Mouse (Mus musculus) heart, embryonic 10.5 days (tissue): ENCODE measurements around the gene Psip1. TPM values are rescaled to one million over a fixed set of nuclear protein-coding genes. Genes with fewer than 3 reads are reported as not detected.
A peak's percentile ranks its signal among the peaks of the same experiment; 100 is the strongest.
"Not testable (repeated sequence)": the region's sequence is repeated elsewhere in the genome, so short reads cannot be mapped to it uniquely, and the experiment has no call there.

Source experiments
- DNase-seq: peaks from one replicate; pipeline ENCODE4 v3.0.0-alpha.2; 2017; ENCODE audit warnings: low spot score
- H3K27ac ChIP-seq: fragments of 300-500 bp; sonication (generic); 2 replicates; pipeline ENCODE4 v1.5.1; 2016; ENCODE audit warnings: mild to moderate bottlenecking
- H3K27me3 ChIP-seq: fragments of 300-500 bp; sonication (generic); 2 replicates; pipeline ENCODE4 v1.6.1; 2016; ENCODE audit warnings: mild to moderate bottlenecking; ENCODE audit not compliant: poor library complexity, insufficient read depth, severe bottlenecking
- H3K36me3 ChIP-seq: fragments of 300-500 bp; sonication (generic); 2 replicates; pipeline ENCODE4 v1.6.1; 2016; ENCODE audit warnings: mild to moderate bottlenecking, moderate library complexity
- H3K4me1 ChIP-seq: fragments of 300-500 bp; sonication (generic); 2 replicates; pipeline ENCODE4 v1.6.1; 2016; ENCODE audit warnings: mild to moderate bottlenecking
- H3K4me3 ChIP-seq: fragments of 300-500 bp; sonication (generic); 2 replicates; pipeline ENCODE4 v1.5.1; 2016; ENCODE audit warnings: mild to moderate bottlenecking, moderate library complexity
- H3K9me3 ChIP-seq: fragments of 300-500 bp; sonication (generic); 2 replicates; pipeline ENCODE4 v1.6.1; 2016; ENCODE audit warnings: mild to moderate bottlenecking, moderate library complexity
- WGBS: fragments of 180-500 bp; shearing (Covaris S2); methylation state at CpG from one replicate; pipeline ENCODE4 v1.1.7; 2016; 5-methylcytosine and 5-hydroxymethylcytosine counted together
- polyA plus RNA-seq: library from polyadenylated mRNA; unstranded; fragments of >200 nt; fragmentation: Nextera tagmentation; extraction: Ambion mirVana; gene quantifications from 2 replicates; pipeline ENCODE4 v1.2.1, GENCODE M21; 2016

Psip1 gene
- 96.6 and 148 TPM in 2 replicates for polyA plus RNA-seq

GRCm38 (mm10) chr4:83486117-83486901 is at the start of gene Psip1:
Psip1 (minus strand) TSS chr4:83486459.
- peak within 1 kb of the TSS; percentile 92 for H3K4me3 ChIP-seq
- peaks cover 27% of the 10 kb centered on the region for H3K36me3 ChIP-seq
- H3K27me3 ChIP-seq: no peaks in the 10 kb centered on the region
- peaks cover 14% of the 10 kb centered on the region for H3K4me1 ChIP-seq
- H3K9me3 ChIP-seq: no peaks in the 10 kb centered on the region
- H3K27ac ChIP-seq: peak within 1 kb of the TSS; percentile 99
- peak; percentile 95 for DNase-seq
- WGBS: 2% methylated on average over 74 of the region's 86 CpGs

DNA sequence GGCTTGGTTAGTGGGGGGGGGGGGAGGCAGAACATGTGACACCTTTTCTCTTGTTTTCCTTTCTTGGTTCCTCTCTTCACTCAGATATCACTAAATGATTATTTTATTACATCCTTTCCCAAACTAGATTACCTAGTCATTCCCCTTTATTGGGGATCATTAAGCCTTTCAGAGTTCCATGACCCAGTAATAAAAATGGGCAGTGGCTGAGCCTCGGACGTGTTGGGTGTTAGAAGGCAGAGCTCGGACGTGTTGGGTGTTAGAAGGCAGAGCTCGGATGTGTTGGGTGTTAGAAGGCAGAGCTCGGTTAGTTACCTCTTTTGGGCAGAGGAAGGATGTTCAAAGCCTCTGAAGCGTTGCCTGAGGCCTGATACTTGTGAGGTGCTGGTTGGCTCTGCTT is 47.8 kb upstream of the Psip1 start:
- Histone ChIP-seq H3K4me1 (no peaks in the 10 kb centered on the region), H3K4me3 (no peak overlapping the region), H3K36me3 (peaks cover 2% of the 10 kb centered on the region; the same call in 1 of the 2 replicates), H3K27ac (no peak overlapping the region), H3K9me3 (no peaks in the 10 kb centered on the region), H3K27me3 (no peaks in the 10 kb centered on the region)
- WGBS: 58% methylated on average over 7 of the region's 7 CpGs
- no peak for DNase-seq

DNA sequence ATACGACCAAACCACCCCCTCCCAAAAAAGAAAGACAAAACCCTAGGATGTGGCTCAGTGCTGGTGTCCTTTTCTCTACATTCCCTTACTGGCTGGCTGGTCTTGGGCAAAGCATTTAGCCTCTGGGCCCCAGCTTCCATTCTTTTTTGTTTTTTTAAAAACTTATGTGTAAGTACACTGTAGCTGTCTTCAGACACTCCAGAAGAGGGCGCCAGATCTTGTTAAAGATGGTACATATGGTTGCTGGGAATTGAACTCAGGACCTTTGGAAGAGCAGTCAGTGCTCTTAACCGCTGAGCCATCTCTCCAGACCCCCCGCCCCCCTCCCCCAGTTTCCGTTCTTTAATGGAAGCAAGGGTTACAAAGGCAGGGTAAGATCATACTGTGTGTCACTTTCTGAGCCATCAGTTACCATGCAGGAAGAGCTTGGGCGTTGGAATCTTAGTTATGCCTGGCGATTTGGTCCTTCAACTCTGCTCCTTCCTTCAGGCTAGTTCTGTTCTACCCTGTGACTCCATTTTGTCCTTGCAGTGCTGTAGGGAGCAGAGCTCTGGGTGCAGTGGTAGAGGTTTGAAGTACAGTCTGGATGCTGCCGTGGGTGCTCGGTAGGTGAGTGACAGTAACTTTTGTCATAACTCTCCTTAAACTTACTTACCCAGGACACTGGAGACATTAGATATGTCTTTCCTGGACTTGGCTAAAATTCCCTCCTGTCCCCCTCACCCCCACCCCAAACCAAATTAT is 47.1 kb upstream of the Psip1 start:
- WGBS: 73% methylated on average over 9 of the region's 9 CpGs
- Histone ChIP-seq H3K36me3 (peaks cover 2% of the 10 kb centered on the region; the same call in 1 of the 2 replicates), H3K4me1 (no peaks in the 10 kb centered on the region), H3K27me3 (no peaks in the 10 kb centered on the region), H3K27ac (no peak overlapping the region), H3K4me3 (no peak overlapping the region), H3K9me3 (no peaks in the 10 kb centered on the region)
- DNase-seq: peak; percentile 55

- DNase-seq, H3K4me3 ChIP-seq: not testable (repeated sequence)
- 94% methylated on average over 4 of the region's 4 CpGs for WGBS
Measured at GRCm38 (mm10) chr4:83530060-83530459, 43.8 kb upstream of the Psip1 start.

DNA sequence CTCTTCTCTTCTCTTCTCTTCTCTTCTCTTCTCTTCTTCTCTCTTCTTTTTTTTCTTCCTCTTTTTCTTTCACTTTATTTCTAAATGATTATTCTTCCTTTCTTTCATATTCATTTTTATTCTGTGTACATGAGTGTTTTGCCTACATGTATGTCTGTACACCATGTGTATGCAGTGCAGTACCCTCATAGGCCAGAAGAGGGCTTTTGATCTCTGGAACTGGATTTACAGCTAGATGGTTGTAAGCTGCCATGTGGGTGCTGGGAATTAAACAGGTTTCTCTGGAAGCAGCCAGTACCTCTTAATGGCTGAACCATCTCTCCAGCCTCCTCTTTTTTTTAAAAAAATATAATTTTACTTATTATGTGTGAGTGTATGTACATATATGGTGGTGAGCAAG is 41.7 kb upstream of the Psip1 start:
- Histone ChIP-seq H3K9me3 (no peaks in the 10 kb centered on the region), H3K27ac (no peak overlapping the region), H3K4me1 (peaks cover 9% of the 10 kb centered on the region; the same call in 1 of the 2 replicates), H3K27me3 (no peaks in the 10 kb centered on the region), H3K4me3 (no peak overlapping the region), H3K36me3 (peaks cover 2% of the 10 kb centered on the region; the same call in 1 of the 2 replicates)
- DNase-seq: peak; percentile 62

More at GRCm38 (mm10) chr4:83530060-83530459, 43.8 kb upstream of the Psip1 start:
- not testable (repeated sequence) for H3K9me3 ChIP-seq, H3K4me1 ChIP-seq, H3K27me3 ChIP-seq, H3K36me3 ChIP-seq, H3K27ac ChIP-seq

- peak; percentile 43 for DNase-seq
- Histone ChIP-seq H3K36me3 (peaks cover 2% of the 10 kb centered on the region; the same call in 1 of the 2 replicates), H3K9me3 (no peaks in the 10 kb centered on the region), H3K27ac (no peak overlapping the region), H3K4me1 (peaks cover 9% of the 10 kb centered on the region; the same call in 1 of the 2 replicates), H3K4me3 (no peak overlapping the region), H3K27me3 (no peaks in the 10 kb centered on the region)
- whole genome bisulfite sequencing: 50% methylated on average over 6 of the region's 6 CpGs
Measured at GRCm38 (mm10) chr4:83526988-83527334, 40.7 kb upstream of the Psip1 start.

DNA sequence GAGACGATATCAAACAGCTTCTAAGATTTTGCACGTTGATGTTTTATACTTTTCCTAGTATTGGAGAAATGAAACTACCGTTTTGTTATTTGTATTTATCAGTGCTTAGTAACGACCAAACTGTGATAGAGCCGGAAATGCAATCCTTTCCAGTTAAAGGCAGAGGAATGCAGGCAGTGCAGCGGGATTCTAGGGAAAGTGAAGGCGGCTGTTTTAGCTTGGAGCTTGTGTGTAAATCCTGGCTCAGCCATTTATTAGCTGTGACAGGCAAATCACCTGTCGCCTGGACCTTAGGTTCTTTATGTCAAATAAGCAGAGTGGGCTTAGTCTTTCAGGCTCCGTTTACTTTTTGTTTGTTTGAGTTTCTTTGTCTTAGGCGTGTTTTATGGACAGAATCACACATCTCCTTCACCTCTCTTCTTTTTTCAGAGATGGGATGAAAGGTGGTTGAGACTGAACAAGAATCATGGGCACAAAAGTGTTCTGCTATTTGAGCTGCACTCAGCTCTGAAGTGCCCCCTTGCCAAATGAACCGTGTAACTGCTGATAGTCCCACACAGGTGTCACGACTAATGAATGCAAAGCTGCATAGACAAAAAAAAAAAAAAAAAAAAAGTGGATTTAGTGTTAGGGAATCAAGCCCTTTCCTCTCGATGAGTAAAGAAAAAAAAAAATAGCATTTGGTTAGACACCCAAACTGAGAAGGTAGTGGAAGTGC is 40.2 kb upstream of the Psip1 start:
- peak; percentile 73 for DNase-seq
- Histone ChIP-seq H3K4me1 (peaks cover 9% of the 10 kb centered on the region; the same call in 1 of the 2 replicates), H3K4me3 (peak overlapping the region; percentile 68), H3K9me3 (no peaks in the 10 kb centered on the region), H3K36me3 (peaks cover 2% of the 10 kb centered on the region; the same call in 1 of the 2 replicates), H3K27ac (no peak overlapping the region; the same call in 1 of the 2 replicates), H3K27me3 (no peaks in the 10 kb centered on the region)
- WGBS: 13% methylated on average over 13 of the region's 13 CpGs

DNA sequence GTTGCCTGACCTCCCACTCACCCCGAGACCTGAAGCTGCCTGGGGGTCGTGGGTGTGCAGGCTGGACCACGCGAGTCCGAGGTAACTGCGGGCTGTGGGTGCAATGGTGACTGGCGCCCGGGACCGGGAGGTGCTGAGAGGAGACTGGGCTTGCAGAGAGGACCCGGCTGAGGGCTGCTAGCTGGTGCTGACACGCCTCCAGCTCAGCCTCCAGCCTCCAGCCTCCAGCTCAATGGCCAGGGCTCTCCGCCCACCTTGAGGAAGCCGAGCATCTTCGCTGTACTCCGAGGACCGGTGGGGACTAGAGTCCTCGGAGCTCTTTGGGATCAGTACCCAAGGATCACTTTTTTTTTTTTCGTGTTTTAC is 39.4 kb upstream of the Psip1 start:
- peaks cover 9% of the 10 kb centered on the region; the same call in 1 of the 2 replicates for H3K4me1 ChIP-seq
- no peaks in the 10 kb centered on the region for H3K36me3 ChIP-seq
- WGBS: 0% methylated on average over 18 of the region's 18 CpGs
- no peak for DNase-seq
- peak overlapping the region; percentile 97 for H3K27ac ChIP-seq
- no peaks in the 10 kb centered on the region for H3K27me3 ChIP-seq
- H3K4me3 ChIP-seq: peak overlapping the region; percentile 68
- H3K9me3 ChIP-seq: no peaks in the 10 kb centered on the region

GRCm38 (mm10) chr4:83524843-83525689 is 38.8 kb upstream of the Psip1 start, which contains the start of gene Ccdc171:
Ccdc171 (plus strand) TSS chr4:83525545.
- under 1% methylated on average over 70 of the region's 73 CpGs for WGBS
- H3K9me3 ChIP-seq: no peaks in the 10 kb centered on the region
- H3K27ac ChIP-seq: peak within 1 kb of the TSS; percentile 97
- H3K36me3 ChIP-seq: no peaks in the 10 kb centered on the region
- peaks cover 9% of the 10 kb centered on the region; the same call in 1 of the 2 replicates for H3K4me1 ChIP-seq
- peak within 1 kb of the TSS; percentile 68 for H3K4me3 ChIP-seq
- peak; percentile 97 for DNase-seq
- no peaks in the 10 kb centered on the region for H3K27me3 ChIP-seq

DNA sequence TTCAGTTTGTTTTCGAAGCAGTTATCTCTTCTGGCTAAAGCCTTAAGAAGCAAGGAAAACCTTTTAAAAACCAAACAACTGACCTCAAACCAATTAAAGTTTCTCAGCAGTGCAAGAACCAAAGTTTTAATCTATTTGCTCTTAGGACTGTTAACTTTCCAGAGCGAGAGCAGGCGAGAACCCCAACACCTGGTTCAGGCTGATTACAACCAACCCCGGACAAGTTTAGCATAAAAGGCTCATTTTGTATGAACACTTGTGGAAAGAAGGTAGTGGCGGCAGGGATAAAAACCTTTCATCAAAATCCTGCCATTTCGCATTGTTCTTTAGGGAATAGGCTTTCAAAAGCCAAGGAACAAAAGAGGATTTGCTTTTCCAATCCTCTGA is 38.2 kb upstream of the Psip1 start:
- DNase-seq: no peak
- peaks cover 9% of the 10 kb centered on the region; the same call in 1 of the 2 replicates for H3K4me1 ChIP-seq
- no peaks in the 10 kb centered on the region for H3K27me3 ChIP-seq
- 13% methylated on average over 6 of the region's 6 CpGs for WGBS
- peak overlapping the region; percentile 68 for H3K4me3 ChIP-seq
- H3K36me3 ChIP-seq: no peaks in the 10 kb centered on the region
- no peaks in the 10 kb centered on the region for H3K9me3 ChIP-seq
- H3K27ac ChIP-seq: peak overlapping the region; percentile 97

- H3K4me1 ChIP-seq: peaks cover 9% of the 10 kb centered on the region; the same call in 1 of the 2 replicates
- 63% methylated on average over 5 of the region's 5 CpGs for WGBS
- DNase-seq: peak; percentile 41
- no peak overlapping the region for H3K4me3 ChIP-seq
- no peaks in the 10 kb centered on the region for H3K27me3 ChIP-seq
- no peaks in the 10 kb centered on the region for H3K9me3 ChIP-seq
- no peak overlapping the region for H3K27ac ChIP-seq
- no peaks in the 10 kb centered on the region for H3K36me3 ChIP-seq
Measured at GRCm38 (mm10) chr4:83522066-83522465, 35.8 kb upstream of the Psip1 start.

- no peaks in the 10 kb centered on the region for H3K27me3 ChIP-seq
- DNase-seq: peak; percentile 69
- H3K4me1 ChIP-seq: peaks cover 5% of the 10 kb centered on the region; the same call in 1 of the 2 replicates
- no peaks in the 10 kb centered on the region for H3K9me3 ChIP-seq
- H3K36me3 ChIP-seq: no peaks in the 10 kb centered on the region
- WGBS: 76% methylated on average over 4 of the region's 4 CpGs
- no peak overlapping the region for H3K27ac ChIP-seq
- no peak overlapping the region for H3K4me3 ChIP-seq
Measured at GRCm38 (mm10) chr4:83520308-83520707, 34.0 kb upstream of the Psip1 start.
